Mouse (Mus musculus): ENCODE results near the gene Miga1. TPM values are rescaled to one million over a fixed set of nuclear protein-coding genes. Genes with fewer than 3 reads are reported as not detected.
"Not testable (repeated sequence)": the region's sequence is repeated elsewhere in the genome, so short reads cannot be mapped to it uniquely, and the experiment has no call there.

The Miga1 gene
- polyA plus RNA-seq, 1 experiment from 2014 or later: 15.6 TPM

DNA sequence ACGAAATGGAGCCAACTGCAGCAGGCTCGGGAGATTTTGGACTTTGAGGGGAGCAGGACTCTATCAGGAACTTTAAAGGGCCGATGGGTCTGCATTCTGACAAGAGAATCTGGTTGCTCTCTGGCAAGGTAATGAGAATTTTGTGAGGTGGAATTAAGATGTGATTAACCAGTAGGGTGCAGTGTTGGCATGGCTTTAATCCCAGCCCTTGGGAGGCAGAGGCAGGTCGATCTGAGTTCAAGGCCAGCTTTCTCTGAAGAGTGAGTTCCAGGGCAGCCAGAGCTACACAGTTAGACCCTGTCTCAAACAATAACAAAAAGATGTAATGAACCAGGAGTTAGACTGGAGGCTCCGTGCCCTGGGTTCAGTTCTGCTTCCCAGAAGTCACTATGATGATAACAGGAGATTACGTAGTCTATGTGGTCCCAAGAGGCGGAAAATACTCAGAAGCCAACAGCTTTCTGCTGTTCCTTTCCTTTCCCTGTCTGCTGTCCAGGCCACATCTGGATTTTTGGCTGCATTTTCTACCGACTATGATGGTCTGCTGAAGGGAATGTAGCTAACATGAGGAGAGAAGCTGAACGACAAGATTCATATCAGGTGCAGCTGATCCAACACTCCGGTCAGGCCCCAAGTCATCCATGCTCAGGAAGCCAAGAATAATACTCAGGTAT lies 19.1 kb downstream of the Miga1 start:
- Histone ChIP-seq H3K4me2 (no peak overlapping the region), H3K4me3 (no peak overlapping the region), H3K4me1 (no peaks in the 10 kb centered on the region), H3K9me3 (no peaks in the 10 kb centered on the region), H3K27ac (no peak overlapping the region), H3K9ac (no peak overlapping the region), H3K36me3 (peaks cover 7% of the 10 kb centered on the region), H3K27me3 (no peaks in the 10 kb centered on the region)
- 84% methylated on average over 10 of the region's 10 CpGs for WGBS
- ATAC-seq (ENCODE audit: borderline replicate concordance, extremely low read depth, low FRiP score, low TSS enrichment): no peak

DNA sequence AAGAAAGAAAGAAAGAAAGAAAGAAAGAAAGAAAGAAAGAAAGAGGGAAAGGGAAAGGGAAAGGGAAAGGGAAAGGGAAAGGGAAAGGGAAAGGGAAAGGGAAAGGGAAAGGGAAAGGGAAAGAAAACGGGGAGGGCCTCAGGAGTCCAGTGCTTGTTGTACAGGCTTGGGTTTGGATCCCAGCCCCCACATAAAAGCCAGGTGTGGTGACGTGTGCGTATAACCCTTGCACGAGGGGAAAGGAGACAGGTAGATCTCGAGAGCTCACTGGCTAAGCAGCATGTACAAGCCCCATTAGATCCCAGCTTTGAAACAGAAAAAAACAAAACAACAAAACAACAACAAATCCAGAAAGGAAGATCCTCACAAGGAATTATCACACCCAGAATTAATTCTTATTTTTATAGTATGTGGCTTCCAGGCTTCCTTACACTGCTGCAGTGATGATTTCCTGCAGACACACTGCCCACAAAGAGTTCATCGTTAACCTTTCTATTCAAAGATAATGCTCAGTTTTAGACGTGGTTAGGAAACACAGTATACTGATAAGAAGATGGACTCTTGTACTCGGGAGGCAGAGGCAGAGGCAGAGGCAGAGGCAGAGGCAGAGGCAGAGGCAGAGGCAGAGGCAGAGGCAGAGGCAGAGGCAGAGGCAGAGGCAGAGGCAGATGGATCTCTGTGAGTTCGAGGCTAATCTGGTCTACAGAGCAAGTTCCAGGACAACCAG lies 23.6 kb downstream of the Miga1 start:
- not testable (repeated sequence) for H3K4me2 ChIP-seq; H3K9me3 ChIP-seq; H3K27ac ChIP-seq; H3K27me3 ChIP-seq; H3K9ac ChIP-seq; H3K4me1 ChIP-seq; H3K4me3 ChIP-seq; ATAC-seq (ENCODE audit: borderline replicate concordance, extremely low read depth, low FRiP score, low TSS enrichment)
- H3K36me3 ChIP-seq: peaks cover 13% of the 10 kb centered on the region
- 72% methylated on average over 9 of the region's 9 CpGs for WGBS

DNA sequence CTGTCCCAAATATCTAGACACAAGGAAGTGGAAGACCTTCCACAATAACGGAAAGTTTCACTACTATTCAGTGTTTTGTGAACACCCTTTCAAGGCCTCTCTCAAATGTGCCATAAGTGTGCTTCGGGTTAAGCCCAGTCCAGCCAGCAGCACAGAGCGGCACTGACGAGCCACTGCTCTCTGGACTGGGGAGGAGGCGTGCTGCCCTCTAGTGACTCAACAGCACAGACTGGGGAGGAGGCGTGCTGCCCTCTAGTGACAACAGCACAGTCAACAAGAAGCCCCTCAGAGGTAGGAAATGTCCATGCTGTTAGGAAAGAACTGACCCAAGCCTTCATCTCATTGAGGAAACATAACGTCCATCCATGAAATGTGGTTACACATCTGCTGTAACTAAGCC lies 24.6 kb downstream of the Miga1 start:
- Histone ChIP-seq H3K36me3 (peaks cover 11% of the 10 kb centered on the region), H3K4me2 (no peak overlapping the region), H3K27ac (no peak overlapping the region), H3K9ac (no peak overlapping the region), H3K4me3 (no peak overlapping the region), H3K9me3 (no peaks in the 10 kb centered on the region), H3K4me1 (no peaks in the 10 kb centered on the region), H3K27me3 (no peaks in the 10 kb centered on the region)
- ATAC-seq (ENCODE audit: borderline replicate concordance, extremely low read depth, low FRiP score, low TSS enrichment): peak; percentile 93
- WGBS: 8% methylated on average over 7 of the region's 7 CpGs

DNA sequence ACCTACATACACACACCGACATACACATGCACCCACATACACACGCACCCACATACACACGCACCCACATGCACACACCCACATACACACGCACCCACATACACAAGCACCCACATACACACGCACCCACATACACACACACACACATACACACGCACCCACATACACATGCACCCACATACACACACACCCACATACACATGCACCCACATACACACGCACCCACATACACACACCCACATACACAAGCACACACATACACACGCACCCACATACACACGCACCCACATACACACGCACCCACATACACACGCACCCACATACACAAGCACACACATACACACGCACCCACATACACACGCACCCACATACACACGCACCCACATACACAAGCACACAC lies 25.5 kb downstream of the Miga1 start:
- not testable (repeated sequence) for H3K27me3 ChIP-seq; H3K9me3 ChIP-seq; H3K27ac ChIP-seq; H3K4me2 ChIP-seq; ATAC-seq (ENCODE audit: borderline replicate concordance, extremely low read depth, low FRiP score, low TSS enrichment); H3K4me3 ChIP-seq; H3K36me3 ChIP-seq; H3K9ac ChIP-seq; H3K4me1 ChIP-seq
- 76% methylated on average over 14 of the region's 14 CpGs for WGBS

DNA sequence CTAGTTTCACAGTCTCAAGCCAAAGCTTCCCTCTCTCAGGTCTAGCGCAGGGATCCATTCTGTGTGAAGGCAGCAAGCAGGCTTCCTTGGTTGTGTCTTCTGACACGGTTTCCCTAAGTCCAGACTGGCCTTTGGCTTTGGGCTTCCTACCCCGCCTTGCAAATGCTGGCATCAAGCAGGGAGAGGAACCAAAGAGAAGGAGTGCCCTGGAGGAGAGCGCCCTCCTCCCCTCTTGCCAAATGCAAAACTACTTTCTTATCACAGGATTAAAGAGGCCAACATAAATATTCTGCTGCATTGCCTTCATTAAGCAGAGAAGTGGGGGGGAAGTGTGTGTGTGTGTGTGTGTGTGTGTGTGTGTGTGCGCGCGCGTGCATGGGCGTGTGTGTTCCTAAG lies 31.0 kb downstream of the Miga1 start:
- Histone ChIP-seq H3K27ac (peak overlapping the region; percentile 90), H3K27me3 (no peaks in the 10 kb centered on the region), H3K9me3 (no peaks in the 10 kb centered on the region), H3K36me3 (0 out of 2 replicates have a peak, but pooled peaks cover 6% of the 10 kb centered on the region), H3K4me1 (peaks cover 37% of the 10 kb centered on the region), H3K9ac (peak overlapping the region; percentile 13; the same call in 1 of the 2 replicates), H3K4me3 (no peak overlapping the region), H3K4me2 (no peak overlapping the region)
- WGBS: 61% methylated on average over 9 of the region's 9 CpGs
- ATAC-seq (ENCODE audit: borderline replicate concordance, extremely low read depth, low FRiP score, low TSS enrichment): peak; percentile 17; the same call in 1 of the 2 replicates

DNA sequence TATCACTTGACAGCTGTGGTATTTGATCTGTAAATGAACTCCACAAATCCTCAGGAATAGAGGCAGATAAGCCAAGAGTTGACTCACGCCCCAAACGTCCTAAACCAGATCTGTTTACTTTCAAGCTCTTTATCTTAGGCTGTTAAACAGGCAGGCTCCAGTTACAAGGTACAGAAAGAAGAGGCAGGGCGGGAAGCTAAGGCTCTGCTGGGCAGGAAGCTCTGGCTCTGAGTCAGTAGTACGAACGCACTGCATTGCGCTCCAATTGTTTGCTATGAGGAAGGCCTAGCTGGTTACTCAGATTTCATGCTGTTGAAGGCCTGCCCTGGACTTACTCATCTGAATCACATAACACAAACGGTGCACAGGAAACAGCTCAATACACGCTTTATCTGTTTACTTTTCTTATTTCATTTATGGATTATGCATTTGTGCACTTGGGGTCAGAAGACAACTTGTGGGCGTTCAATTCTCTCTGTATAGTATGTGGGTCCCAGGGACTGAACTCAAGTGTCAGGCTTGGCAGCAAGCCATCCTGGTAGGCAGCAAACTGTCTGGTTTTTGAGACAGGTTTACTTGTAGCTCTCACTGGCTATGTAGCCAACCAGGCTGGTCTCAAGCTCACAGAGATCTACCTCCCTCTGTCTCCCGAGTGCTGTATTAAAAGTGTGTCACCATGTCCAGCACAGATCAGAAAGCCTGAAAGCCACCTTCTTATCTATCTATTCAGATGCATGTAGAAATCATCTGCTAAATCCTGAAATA lies 31.5 kb downstream of the Miga1 start:
- no peak overlapping the region for H3K4me3 ChIP-seq
- H3K4me2 ChIP-seq: no peak overlapping the region
- no peaks in the 10 kb centered on the region for H3K27me3 ChIP-seq
- peak; percentile 61; the same call in 1 of the 2 replicates for ATAC-seq (ENCODE audit: borderline replicate concordance, extremely low read depth, low FRiP score, low TSS enrichment)
- H3K4me1 ChIP-seq: peaks cover 42% of the 10 kb centered on the region
- peak overlapping the region; percentile 90 for H3K27ac ChIP-seq
- H3K36me3 ChIP-seq: 0 out of 2 replicates have a peak, but pooled peaks cover 6% of the 10 kb centered on the region
- WGBS: 8% methylated on average over 10 of the region's 10 CpGs
- peak overlapping the region; percentile 13; the same call in 1 of the 2 replicates for H3K9ac ChIP-seq
- no peaks in the 10 kb centered on the region for H3K9me3 ChIP-seq

DNA sequence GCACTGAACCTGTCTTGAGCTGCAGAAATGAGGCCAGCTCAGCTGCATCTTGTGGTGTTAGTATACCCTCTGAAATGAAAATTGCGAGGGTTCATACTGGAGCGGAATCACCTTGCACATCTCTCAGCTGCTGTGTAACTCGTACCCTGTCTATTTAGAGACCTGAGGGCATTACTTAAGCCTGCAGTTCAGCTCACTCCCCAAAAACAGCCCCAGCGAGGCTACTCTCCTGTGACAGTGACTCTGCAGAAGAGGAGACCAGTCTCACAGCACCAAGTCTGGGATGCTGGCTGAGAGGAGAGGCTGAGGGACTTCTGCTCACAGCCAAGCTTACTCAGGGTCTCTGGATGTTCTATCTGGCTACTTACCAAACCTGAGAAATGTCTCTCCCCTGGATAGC lies 34.2 kb downstream of the Miga1 start:
- Histone ChIP-seq H3K27ac (peak overlapping the region; percentile 85; the same call in 1 of the 2 replicates), H3K36me3 (no peaks in the 10 kb centered on the region), H3K9ac (no peak overlapping the region), H3K4me2 (no peak overlapping the region), H3K27me3 (no peaks in the 10 kb centered on the region), H3K9me3 (no peaks in the 10 kb centered on the region), H3K4me1 (peaks cover 52% of the 10 kb centered on the region), H3K4me3 (no peak overlapping the region)
- ATAC-seq (ENCODE audit: borderline replicate concordance, extremely low read depth, low FRiP score, low TSS enrichment): no peak
- 94% methylated on average over 4 of the region's 4 CpGs for WGBS

DNA sequence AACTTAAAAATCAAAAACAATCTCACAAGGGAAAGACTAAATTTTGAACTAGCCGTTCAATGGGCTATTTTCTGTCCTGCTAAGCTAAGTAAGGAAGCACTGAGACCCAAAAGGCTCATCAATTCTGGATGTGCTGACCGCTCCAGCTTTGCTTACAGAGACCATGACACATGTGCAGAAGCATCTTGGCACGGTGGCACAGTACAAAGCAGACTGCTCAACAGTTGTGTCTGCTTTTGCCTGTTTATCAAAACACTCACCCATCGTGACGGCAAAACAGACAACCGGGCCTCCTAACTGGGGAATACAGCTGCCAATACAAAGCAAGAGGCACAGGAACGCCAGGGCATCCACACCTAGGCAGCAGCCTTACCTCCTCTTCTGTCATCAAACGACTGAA lies 35.1 kb downstream of the Miga1 start:
- H3K4me1 ChIP-seq: peaks cover 51% of the 10 kb centered on the region
- no peaks in the 10 kb centered on the region for H3K36me3 ChIP-seq
- H3K4me3 ChIP-seq: no peak overlapping the region
- H3K9me3 ChIP-seq: no peaks in the 10 kb centered on the region
- ATAC-seq (ENCODE audit: borderline replicate concordance, extremely low read depth, low FRiP score, low TSS enrichment): no peak
- peak overlapping the region; percentile 85 for H3K27ac ChIP-seq
- no peaks in the 10 kb centered on the region for H3K27me3 ChIP-seq
- WGBS: 52% methylated on average over 8 of the region's 8 CpGs
- H3K4me2 ChIP-seq: no peak overlapping the region
- no peak overlapping the region for H3K9ac ChIP-seq

DNA sequence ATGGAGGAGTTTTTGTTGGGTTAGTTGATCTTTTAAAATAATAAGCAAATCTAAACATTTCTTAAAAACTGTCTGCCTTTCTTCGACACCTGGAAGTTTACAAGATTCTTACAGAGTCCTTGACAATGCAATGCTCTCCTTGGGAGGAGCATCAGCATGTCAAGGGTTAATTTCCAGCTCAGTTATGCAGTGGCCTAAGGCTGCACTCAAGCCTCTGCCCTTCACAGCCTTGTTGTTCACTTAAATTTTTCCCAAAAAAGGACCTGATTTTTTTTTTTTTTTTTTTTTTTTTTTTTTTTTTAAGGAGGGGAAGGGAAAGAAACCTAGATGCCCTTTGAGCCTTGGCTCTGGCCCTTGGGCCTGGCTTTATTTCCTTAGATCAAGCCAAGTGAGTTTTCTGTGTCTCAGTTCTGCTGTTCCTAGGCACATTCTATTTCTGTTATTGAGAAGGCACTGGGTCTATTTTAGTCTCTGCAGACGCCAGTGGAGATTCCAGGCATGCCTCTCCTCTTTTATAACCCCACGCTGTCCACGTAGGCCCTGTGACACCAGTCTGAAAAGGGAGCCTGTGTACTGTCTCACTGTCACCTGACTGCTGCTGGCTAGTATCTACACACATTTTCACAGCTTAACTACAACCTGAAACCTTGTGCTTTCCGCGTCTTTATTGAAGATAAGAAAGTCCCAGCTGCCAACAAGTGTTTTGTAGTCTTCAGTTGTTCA lies 36.0 kb downstream of the Miga1 start:
- WGBS: 30% methylated on average over 6 of the region's 6 CpGs
- no peak overlapping the region for H3K4me3 ChIP-seq
- H3K4me2 ChIP-seq: no peak overlapping the region
- peaks cover 43% of the 10 kb centered on the region for H3K4me1 ChIP-seq
- H3K9ac ChIP-seq: no peak overlapping the region
- no peaks in the 10 kb centered on the region for H3K9me3 ChIP-seq
- H3K27me3 ChIP-seq: no peaks in the 10 kb centered on the region
- ATAC-seq (ENCODE audit: borderline replicate concordance, extremely low read depth, low FRiP score, low TSS enrichment): no peak
- peak overlapping the region; percentile 85 for H3K27ac ChIP-seq
- H3K36me3 ChIP-seq: no peaks in the 10 kb centered on the region

DNA sequence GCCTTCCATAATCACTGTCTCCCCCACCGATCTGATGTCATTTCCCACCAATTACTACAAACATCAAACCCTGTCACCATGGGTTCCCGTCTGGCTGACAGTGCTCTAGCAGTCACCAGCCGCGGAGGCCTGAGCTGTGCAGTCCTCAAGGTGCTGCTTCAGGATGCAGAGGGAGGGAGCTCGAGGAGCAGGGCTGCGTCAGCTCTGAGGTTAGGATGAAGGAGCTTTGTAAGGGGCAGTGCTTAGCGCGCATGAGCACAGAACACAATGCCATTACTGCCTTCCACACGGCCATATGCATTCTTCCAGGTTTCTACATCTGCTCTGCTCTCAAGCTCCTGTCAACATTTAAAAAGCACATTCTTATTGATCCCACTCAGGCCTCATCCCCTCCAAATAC lies 37.2 kb downstream of the Miga1 start:
- ATAC-seq (ENCODE audit: borderline replicate concordance, extremely low read depth, low FRiP score, low TSS enrichment): no peak

More for the DNA sequence above, 37.2 kb downstream of the Miga1 start:
- H3K36me3 ChIP-seq: no peaks in the 10 kb centered on the region
- H3K27me3 ChIP-seq: no peaks in the 10 kb centered on the region
- no peak overlapping the region for H3K4me3 ChIP-seq
- H3K4me2 ChIP-seq: no peak overlapping the region
- no peak overlapping the region for H3K9ac ChIP-seq
- H3K9me3 ChIP-seq: no peaks in the 10 kb centered on the region
- H3K4me1 ChIP-seq: peaks cover 33% of the 10 kb centered on the region
- 60% methylated on average over 9 of the region's 9 CpGs for WGBS
- H3K27ac ChIP-seq: peak overlapping the region; percentile 85

Data from lung, embryonic 15.5 days (tissue).